Comparison of ENCODE assay signal across 8 mouse cellular contexts in the genomic region with DNA sequence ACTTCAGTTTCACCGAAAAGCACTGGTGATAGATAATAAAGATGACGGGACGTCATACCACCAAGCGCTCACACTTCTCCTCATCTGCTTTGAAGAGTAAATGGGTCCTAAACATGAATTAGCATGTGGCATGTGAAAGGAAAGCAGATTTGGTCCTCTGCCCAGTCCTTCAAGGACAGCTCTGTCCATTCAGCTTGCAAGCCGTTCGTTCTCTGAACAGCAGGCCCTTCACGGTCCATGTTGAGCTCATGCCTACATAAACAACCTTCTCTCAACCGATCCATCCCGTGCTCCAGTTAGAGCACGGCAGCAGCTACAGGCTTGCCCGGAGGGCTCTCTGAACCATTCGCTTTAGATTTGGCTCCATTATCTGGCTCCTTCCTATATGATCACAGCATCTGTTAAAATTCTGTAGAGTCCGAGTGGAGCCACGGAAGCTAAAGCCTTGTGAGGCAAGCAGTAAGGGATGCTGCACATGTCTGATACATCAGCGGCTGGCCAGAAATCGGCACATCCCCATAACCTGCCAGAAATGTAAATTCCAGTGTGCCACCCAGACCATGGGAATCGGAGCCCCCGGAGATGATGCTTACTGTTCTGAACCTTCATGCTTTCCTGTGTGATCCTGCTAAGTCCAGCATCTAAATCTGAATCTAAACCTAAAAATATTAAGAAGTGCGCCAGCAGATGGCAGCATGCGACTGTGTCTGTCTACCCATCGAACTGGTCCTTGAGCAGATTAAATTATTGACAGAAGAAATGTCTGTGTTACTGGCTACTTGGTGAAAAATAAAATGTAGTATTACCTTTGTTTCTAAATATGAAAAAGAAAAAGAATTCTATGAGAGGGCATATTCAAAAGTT.
DNase-seq lines count a peak whose midpoint lies in the region; ATAC-seq lines count a peak whose summit lies in the region.

No protein-coding gene starts in this region.

- no peak overlapping the region for H3K4me2 ChIP-seq in forebrain, embryonic 11.5 days (ENCODE audit: low read depth, low read length, severe bottlenecking)
- no peak overlapping the region for H3K4me2 ChIP-seq in neural tube, embryonic 11.5 days (ENCODE audit: low read depth)

- peak; percentile 25 for DNase-seq in ovary, postnatal 14 days (ENCODE audit: low spot score)
- no peak for DNase-seq in ovary, postnatal 10 days (ENCODE audit: low spot score)
- DNase-seq in brain, embryonic 18.5 days (ENCODE audit: low read depth, low spot score) = peak; percentile 34
- DNase-seq in forebrain, embryonic 11.5 days (ENCODE audit: low spot score) = peak; percentile 78
- peak; percentile 20 for DNase-seq in induced T-regulatory cell, adult 2 months (ENCODE audit: low read depth)
- DNase-seq in left cerebral cortex, postnatal 36 days (ENCODE audit: low spot score in 2 of 2) = peak; percentile 48 to 65
- peak; percentile 74 for DNase-seq in neural tube, embryonic 11.5 days (ENCODE audit: low spot score)

- 74% methylated on average over 21 of the region's 21 CpGs for WGBS in forebrain, embryonic 11.5 days
- 78% methylated on average over 21 of the region's 21 CpGs for WGBS in neural tube, embryonic 11.5 days

- H3K27me3 ChIP-seq in forebrain, embryonic 11.5 days (ENCODE audit: control insufficient read depth, insufficient read depth, low read length) = no peaks in the 10 kb centered on the region
- H3K27me3 ChIP-seq in neural tube, embryonic 11.5 days (ENCODE audit: control insufficient read depth, insufficient read depth, low read length) = no peaks in the 10 kb centered on the region

- H3K9ac ChIP-seq in forebrain, embryonic 11.5 days (ENCODE audit: low read length) = no peak overlapping the region
- no peak overlapping the region for H3K9ac ChIP-seq in neural tube, embryonic 11.5 days (ENCODE audit: low read length)

- H3K36me3 ChIP-seq in forebrain, embryonic 11.5 days (ENCODE audit: control insufficient read depth, insufficient read depth, low read length) = no peaks in the 10 kb centered on the region
- H3K36me3 ChIP-seq in neural tube, embryonic 11.5 days (ENCODE audit: control insufficient read depth, insufficient read depth, low read length) = no peaks in the 10 kb centered on the region

- intact Hi-C loops in left cerebral cortex, postnatal 36 days (cut with DNase I) = loop anchor here (5.0 to 10.0 kb wide), 2 partner anchors 528 to 691 kb away; no protein-coding TSS in a partner anchor

- no peak overlapping the region for H3K27ac ChIP-seq in forebrain, embryonic 11.5 days (ENCODE audit: low read depth, low read length)
- no peak overlapping the region for H3K27ac ChIP-seq in neural tube, embryonic 11.5 days (ENCODE audit: low read depth, low read length)

- no peak overlapping the region for H3K4me3 ChIP-seq in forebrain, embryonic 11.5 days (ENCODE audit: low read depth, low read length)
- H3K4me3 ChIP-seq in neural tube, embryonic 11.5 days (ENCODE audit: low read depth, low read length) = no peak overlapping the region

- ATAC-seq in forebrain, embryonic 11.5 days (replicated peaks; ENCODE audit: low FRiP score) = 0 out of 2 replicates have a peak, but pooled peaks have one; percentile 46
- ATAC-seq in neural tube, embryonic 11.5 days (ENCODE audit: insufficient read depth, low FRiP score, low TSS enrichment) = peak; percentile 27; the same call in 1 of the 2 replicates
- ATAC-seq in erythroid progenitor cell, adult 5-6 weeks (replicated peaks; ENCODE audit: low FRiP score, poor library complexity, severe bottlenecking) = no peak

- H3K9me3 ChIP-seq in forebrain, embryonic 11.5 days (ENCODE audit: control insufficient read depth, low read length) = no peaks in the 10 kb centered on the region
- no peaks in the 10 kb centered on the region for H3K9me3 ChIP-seq in neural tube, embryonic 11.5 days (ENCODE audit: control insufficient read depth, low read length)

- H3K4me1 ChIP-seq in forebrain, embryonic 11.5 days (replicated peaks; ENCODE audit: control insufficient read depth, insufficient read depth, low read length) = no peaks in the 10 kb centered on the region
- no peaks in the 10 kb centered on the region for H3K4me1 ChIP-seq in neural tube, embryonic 11.5 days (ENCODE audit: control insufficient read depth, insufficient read depth, low read length)
